Mouse (Mus musculus) adrenal gland, postnatal 14 days (tissue): ENCODE results near the gene Fau. TPM values are rescaled to one million over a fixed set of nuclear protein-coding genes. Genes with fewer than 3 reads are reported as not detected.

Experiments
- DNase-seq: peaks from one replicate; pipeline ENCODE4 v3.0.0; 2021; ENCODE audit warnings: mixed read lengths
- microRNA-seq, 2 experiments: library from miRNA; unstranded; fragments of <30 nt; microRNA quantifications; one replicate each; pipeline ENCODE4 v1.2.0; 2021
- total RNA-seq: library from RNA; stranded (reverse); gene quantifications from 2 replicates; pipeline ENCODE4 v1.2.3, GENCODE M21; 2021

The Fau gene
- total RNA-seq, 1 experiment from 2014 or later: 956 TPM

- DNase-seq: no peak
These were observed 13.1 kb downstream of the Fau start for GRCm38 (mm10) chr19:6070571-6071250.

DNA sequence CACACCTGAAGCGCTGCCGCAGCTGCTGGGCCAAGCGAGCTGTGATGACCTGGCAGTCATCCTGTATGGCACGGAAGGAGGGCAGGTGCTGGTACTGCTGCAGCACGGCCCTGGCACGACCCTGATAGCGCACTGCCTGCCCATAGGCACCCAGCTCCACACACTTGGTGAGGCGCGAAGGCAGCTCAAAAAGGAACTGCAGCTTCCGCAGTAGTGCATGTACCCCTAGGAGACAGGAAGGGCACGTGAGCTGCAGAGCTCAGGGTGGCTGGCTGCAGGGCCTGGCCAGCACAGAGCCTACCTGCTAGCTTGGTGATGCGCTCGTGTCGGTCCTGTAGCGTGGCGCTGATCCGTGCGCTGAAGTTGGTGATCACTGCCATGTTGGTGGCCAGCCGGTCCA lies 13.6 kb downstream of the Fau start:
- DNase-seq: no peak

DNA sequence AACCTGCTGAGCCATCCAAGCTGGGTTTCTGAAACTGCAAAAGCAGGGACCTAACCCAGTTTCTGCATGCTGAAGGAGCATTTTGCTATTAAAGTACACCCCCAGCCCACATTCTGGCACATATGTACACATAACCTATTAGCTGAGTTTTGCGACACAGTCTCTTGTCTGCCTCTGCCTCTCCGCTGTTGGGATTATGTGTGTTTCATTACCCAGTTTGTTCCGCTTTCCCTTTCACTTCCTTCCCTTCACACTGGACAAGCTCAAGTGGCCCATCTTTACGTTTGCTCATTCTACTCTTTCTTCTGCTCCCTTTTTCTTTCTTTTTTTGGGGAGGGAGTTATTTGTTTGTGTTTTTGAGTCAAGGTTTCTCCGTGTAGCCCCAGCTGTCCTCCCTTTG lies 16.2 kb downstream of the Fau start:
- no peak for DNase-seq

GRCm38 (mm10) chr19:6076564-6077393 lies 19.1 kb downstream of the Fau start, which contains the start of gene Vps51:
TSS of gene Vps51 (minus strand) at chr19:6077231.
- peak; percentile 90 for DNase-seq

GRCm38 (mm10) chr19:6079983-6080480 lies 22.4 kb downstream of the Fau start, which contains the start of gene Tmem262:
TSS of gene Tmem262 (plus strand) at chr19:6080033.
- no peak for DNase-seq

GRCm38 (mm10) chr19:6082156-6082555 lies 24.5 kb downstream of the Fau start, which contains the start of gene Gm28374:
TSS of gene Gm28374 (minus strand) at chr19:6082256.
- no peak for DNase-seq

- peak; percentile 96 for DNase-seq
These were observed 27.0 kb downstream of the Fau start, which contains the start of the genes Zfpl1 and Cdca5 for GRCm38 (mm10) chr19:6084478-6085248. TSS of gene Zfpl1 (minus strand) at chr19:6084956. TSS of gene Cdca5 (plus strand) at chr19:6084983.

- DNase-seq: peak; percentile 80
These were observed 27.8 kb downstream of the Fau start for GRCm38 (mm10) chr19:6085417-6085879.

- no peak for DNase-seq
These were observed 31.2 kb downstream of the Fau start for GRCm38 (mm10) chr19:6088841-6089240.

DNA sequence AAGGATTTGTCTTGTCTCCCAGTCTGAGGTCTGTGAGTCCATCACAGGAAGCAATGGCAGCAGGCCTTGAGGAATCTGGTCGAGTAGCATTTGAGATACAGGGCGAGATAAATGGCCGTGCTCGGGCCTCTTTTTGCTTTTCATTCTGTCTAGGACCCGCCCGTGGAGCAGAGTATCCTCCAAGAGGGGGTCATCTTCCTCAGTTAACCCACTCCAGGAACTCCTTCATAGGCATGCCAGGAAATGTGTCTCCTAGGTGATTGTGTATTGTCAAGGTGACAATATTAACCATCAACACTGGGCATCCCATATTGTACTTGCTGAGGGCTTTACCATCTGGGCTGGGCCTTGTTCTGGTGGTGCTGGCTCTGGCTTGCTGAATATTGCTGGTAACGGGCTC lies 36.5 kb downstream of the Fau start, which contains the start of gene AC131692.1:
TSS of gene AC131692.1 (plus strand) at position 301 of the 400 bp plus-strand sequence.
- DNase-seq: no peak

- DNase-seq: peak; percentile 45
These were observed 40.2 kb downstream of the Fau start for GRCm38 (mm10) chr19:6097847-6098246.

GRCm38 (mm10) chr19:6101186-6101585 lies 43.5 kb downstream of the Fau start:
- DNase-seq: no peak

GRCm38 (mm10) chr19:6102169-6102853 lies 44.7 kb downstream of the Fau start:
- no peak for DNase-seq

DNA sequence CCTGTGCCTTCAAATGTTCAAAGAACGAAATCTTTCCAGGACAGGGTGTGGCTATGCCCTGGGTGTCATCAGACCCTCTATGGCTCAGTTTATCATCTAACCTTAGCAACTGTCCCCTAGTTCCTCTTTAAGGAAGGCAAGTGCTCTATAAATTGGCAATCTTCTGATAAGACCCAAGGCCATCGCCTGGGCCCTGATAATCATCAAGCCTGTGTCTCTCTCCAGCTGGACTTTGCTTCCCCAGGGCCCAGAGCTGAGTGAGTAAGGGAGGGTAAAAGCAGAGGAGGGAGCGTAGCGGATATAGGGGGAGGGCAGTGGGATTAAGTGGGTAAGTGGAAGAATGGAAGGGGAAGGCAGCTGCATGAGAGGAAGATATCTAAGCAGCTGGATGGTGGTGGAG lies 46.8 kb downstream of the Fau start:
- no peak for DNase-seq

DNA sequence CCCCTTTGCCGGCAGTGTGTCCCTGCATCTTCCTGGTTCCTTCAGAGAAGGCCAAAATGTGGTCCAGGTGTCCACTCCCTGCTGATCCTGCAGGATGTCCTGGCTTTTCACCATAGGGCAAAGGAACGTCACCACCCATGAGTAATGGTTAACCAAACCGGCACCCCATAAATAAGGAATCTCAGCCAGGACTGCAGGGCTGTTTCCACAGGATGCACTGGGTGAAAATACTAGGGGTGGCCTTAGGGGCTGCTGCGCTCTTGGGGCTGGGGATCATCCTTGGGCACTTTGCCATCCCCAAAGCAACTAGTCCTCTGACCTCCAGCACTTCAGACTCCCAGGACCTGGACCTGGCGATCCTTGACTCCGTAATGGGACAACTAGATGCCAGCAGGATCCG lies 47.9 kb downstream of the Fau start, which contains the start of gene Naaladl1:
TSS of gene Naaladl1 (plus strand) at position 197 of the 400 bp plus-strand sequence.
- DNase-seq: no peak

Small RNA genes lying within 50 kb of the gene (microRNA-seq; reads per million reads assigned to microRNA genes)
- gene Mir6988: 0.43 to 0.76 reads per million in 2 experiments

Other genes with a start within 250 kb of the Fau start
- 26.0 and 34.5 TPM in 2 replicates for gene Frmd8, start 182.6 kb upstream of the Fau start, total RNA-seq
- 14.7 and 16.5 TPM in 2 replicates for gene Slc25a45, start 180.0 kb upstream of the Fau start, total RNA-seq
- 1.4 and 1.7 TPM in 2 replicates for gene Tigd3, start 163.7 kb upstream of the Fau start, total RNA-seq
- gene Dpf2, start 144.8 kb upstream of the Fau start, total RNA-seq: 118 and 119 TPM in 2 replicates
- 9.6 and 9.7 TPM in 2 replicates for gene Cdc42ep2, start 133.0 kb upstream of the Fau start, total RNA-seq
- 24.6 and 28.4 TPM in 2 replicates for gene Pola2, start 93.6 kb upstream of the Fau start, total RNA-seq
- not detected in 2 replicates for gene Slc22a20, start 71.7 kb upstream of the Fau start, total RNA-seq
- gene Capn1, start 41.9 kb upstream of the Fau start, total RNA-seq: 28.5 and 41.5 TPM in 2 replicates
- 53.2 and 54.8 TPM in 2 replicates for gene Syvn1, start 11.3 kb upstream of the Fau start, total RNA-seq
- 59.7 and 68.2 TPM in 2 replicates for gene Mrpl49, start 59 bp upstream of the Fau start, total RNA-seq
- 24.9 and 25.3 TPM in 2 replicates for gene Znhit2, start 3.3 kb downstream of the Fau start, total RNA-seq
- gene Tm7sf2, start 10.5 kb downstream of the Fau start, total RNA-seq: 9.5 and 19.3 TPM in 2 replicates
- gene Vps51, start 19.4 kb downstream of the Fau start, total RNA-seq: 44.9 and 47.9 TPM in 2 replicates
- gene Tmem262, start 22.2 kb downstream of the Fau start, total RNA-seq: not detected in 2 replicates
- not detected in 2 replicates for gene Gm28374, start 24.4 kb downstream of the Fau start, total RNA-seq
- 31.0 and 33.5 TPM in 2 replicates for gene Zfpl1, start 27.1 kb downstream of the Fau start, total RNA-seq
- gene Cdca5, start 27.1 kb downstream of the Fau start, total RNA-seq: 5.5 and 5.7 TPM in 2 replicates
- 0.56 and 0.60 TPM in 2 replicates for gene AC131692.1, start 36.6 kb downstream of the Fau start, total RNA-seq
- 0.33 TPM in 1 of 2 replicates, not detected in the other for gene Naaladl1, start 47.9 kb downstream of the Fau start, total RNA-seq
- gene Sac3d1, start 60.8 kb downstream of the Fau start, total RNA-seq: 12.9 and 15.4 TPM in 2 replicates
- gene Snx15, start 70.5 kb downstream of the Fau start, total RNA-seq: 21.7 and 23.6 TPM in 2 replicates
- 0.52 and 1.5 TPM in 2 replicates for gene Batf2, start 83.1 kb downstream of the Fau start, total RNA-seq
- gene Arl2, start 83.7 kb downstream of the Fau start, total RNA-seq: 61.2 and 61.5 TPM in 2 replicates
- gene Majin, start 126.5 kb downstream of the Fau start, total RNA-seq: 1.0 and 1.2 TPM in 2 replicates
- gene Gpha2, start 168.5 kb downstream of the Fau start, total RNA-seq: 19.6 and 20.2 TPM in 2 replicates
- gene Ppp2r5b, start 178.0 kb downstream of the Fau start, total RNA-seq: 64.8 and 67.0 TPM in 2 replicates
- 27.5 and 30.6 TPM in 2 replicates for gene Atg2a, start 183.8 kb downstream of the Fau start, total RNA-seq
- gene Ehd1, start 218.9 kb downstream of the Fau start, total RNA-seq: 116 and 118 TPM in 2 replicates
- gene Cdc42bpg, start 248.6 kb downstream of the Fau start, total RNA-seq: 9.9 and 11.5 TPM in 2 replicates